Mouse (Mus musculus): ENCODE results near the gene Copz2.
"Not testable (repeated sequence)": the region's sequence is repeated elsewhere in the genome, so short reads cannot be mapped to it uniquely, and the experiment has no call there.

Copz2 gene

DNA sequence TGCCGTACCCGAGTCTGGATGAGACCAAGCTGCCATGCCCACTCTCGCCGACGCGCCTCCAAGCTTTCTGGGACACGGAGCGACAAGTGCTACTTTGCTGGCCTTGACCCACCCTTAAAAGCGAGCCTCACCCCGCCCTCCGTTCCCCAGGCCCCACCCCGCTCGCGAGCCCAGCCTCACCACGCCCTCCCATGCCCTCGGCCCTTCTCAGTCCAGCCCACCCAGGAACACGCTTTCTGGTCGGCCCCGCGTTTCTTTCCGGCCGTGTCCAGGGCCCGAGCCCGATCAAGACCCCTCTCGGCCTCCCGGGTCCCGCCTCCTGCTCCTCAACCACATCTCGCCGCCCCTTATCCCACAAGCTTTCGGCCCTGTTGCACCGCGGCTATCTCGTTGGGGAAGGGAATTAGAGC is 20.3 kb upstream of the Copz2 start:
- DNase-seq (ENCODE audit: low spot score) = peak; percentile 83

DNA sequence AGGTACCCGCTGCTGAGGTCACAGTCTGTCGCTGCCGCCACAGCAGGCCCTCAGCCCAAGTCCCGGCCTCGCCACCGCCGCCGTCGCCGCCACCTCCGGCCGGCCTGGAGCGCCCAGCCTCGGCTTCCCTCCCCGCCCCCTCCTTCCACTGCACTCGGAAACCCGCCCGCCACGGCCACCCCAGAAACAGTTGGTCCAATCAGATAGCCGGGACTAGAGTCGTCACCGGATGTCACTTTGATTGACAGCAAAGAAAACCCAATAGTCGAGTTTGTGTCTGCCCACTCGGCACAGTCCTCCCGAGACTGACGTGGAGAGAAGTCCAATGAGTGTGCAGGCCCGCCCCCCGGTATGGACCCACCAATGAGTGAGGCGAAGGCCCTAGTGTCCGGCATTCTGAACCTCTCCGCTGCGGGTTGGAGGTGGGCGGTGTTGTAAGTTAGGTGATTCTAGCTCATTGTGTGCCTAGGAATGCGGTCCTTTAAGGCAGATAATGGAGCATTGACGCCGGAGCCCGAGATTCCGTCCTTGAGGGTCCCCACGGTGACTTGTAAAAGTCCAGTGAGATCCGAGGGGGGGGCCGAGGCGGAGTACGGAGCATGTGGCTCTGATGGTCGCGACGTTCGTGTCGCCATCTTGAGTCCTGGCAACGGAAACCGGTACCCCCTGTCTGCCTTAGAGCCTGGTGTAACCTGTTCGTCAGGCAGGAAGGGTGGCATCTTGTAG is 19.7 kb upstream of the Copz2 start, which contains the start of gene Nfe2l1:
Gene Nfe2l1, minus strand, starts transcription at position 156 of the 726 bp plus-strand sequence.
- DNase-seq (ENCODE audit: low spot score) = peak; percentile 99

DNA sequence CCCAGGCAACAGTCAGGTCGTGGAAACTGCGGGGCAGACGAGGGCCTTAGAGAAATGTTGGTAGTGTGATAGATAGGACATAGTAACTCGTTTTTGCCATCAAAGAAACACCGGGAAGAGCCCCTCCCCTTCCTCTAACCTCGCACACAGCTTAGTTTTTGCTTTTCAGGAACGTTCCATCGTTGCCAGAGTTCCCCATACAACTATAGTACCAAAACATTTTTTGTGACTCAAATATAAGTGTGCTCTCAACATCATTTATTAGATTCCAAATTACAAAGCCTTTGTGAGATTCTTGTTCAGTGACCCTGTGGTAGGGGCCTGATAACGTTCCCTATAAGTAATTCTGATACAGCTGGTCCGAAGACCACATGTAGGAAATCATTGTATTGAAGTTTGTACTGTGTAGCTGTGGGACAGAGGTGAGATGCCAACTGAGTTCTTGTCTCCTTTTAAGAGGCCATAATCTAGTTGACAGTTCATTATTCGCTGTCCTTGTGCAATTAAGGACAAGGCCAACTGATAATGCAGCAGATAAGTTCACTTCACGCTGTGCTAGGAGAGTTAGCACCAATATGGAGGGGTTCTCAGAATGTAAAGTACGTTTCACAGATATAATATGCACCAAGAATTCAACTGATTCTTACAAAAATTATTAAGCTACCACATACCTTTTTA is 19.0 kb upstream of the Copz2 start:
- no peak for DNase-seq (ENCODE audit: low spot score)

DNA sequence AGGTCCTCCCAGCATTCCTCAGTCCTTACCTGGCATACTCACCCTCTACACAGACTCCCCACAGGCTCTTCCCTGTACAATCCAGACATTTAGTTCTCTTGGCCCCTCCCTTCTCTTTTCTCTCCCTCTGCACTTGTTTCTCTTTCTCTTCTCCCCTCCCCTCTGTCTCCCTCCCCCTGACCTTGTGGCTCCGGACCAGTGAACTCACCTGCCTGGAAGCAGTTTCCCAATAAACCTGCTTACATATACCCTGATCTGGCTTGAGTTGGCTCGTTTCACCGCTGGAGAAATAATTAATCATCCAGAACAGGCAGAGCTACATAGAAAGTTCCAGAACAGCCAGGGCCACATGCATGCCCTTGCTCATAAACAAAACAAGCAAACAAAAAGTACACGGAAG is 18.2 kb upstream of the Copz2 start:
- no peak for DNase-seq (ENCODE audit: low spot score)

DNA sequence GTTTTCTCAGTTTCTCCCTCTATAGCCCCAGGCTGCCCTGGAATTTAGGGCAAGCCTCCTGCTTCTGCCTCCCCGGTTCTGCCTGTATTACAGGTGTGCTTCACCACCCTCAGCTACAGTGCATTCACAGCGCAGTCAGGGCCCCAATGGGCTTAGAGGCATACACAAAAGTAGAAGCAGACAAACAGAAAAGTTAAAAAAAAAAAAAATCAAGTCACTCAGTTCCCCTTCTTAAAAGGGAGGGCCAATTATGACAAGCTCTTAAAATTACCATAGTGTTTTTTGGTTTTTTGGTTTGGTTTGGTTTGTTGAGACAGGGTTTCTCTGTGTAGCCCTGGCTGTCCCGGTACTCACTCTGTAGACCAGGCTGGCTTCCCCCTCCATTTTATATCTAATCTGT is 17.1 kb upstream of the Copz2 start:
- no peak for DNase-seq (ENCODE audit: low spot score)

DNA sequence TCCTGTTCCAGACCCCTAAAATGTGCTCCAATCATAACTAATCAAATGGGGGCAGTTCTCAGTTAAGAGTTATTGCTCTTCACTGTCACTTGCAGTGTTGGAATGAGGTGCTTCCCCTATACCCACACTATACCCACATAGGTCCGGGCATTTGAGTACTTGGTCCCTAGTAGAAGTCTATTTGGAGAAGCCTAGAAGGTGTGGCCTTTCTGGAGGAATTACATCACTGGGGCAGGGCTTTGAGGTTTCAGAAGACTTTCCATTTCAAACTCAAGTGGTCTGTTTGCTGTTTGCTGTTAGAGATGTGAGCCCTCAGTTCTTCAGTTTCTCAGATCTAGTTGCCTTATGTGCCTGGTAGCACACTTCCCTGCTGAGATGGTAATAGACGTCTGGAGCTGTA is 16.7 kb upstream of the Copz2 start:
- no peak for DNase-seq (ENCODE audit: low spot score)

DNA sequence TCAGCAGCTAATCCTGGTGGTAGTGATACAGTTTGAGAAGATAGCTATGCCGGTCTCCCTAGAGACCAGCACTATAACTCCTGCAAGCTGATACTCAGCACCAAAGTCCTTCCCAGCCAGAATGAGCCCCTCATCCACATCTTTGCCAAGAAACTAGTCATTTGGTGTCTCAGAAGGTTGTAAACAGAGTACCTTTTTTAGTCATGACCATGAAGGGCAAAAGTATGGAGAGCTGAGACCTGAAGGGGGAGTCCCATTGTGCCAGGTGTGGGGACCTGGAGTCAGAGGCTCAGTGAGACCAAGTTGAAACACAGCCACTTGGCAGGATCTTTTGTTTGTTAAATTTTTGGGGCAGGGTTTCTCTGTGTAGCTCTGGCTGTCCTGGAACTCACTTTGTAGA is 15.5 kb upstream of the Copz2 start:
- DNase-seq (ENCODE audit: low spot score) = no peak

DNA sequence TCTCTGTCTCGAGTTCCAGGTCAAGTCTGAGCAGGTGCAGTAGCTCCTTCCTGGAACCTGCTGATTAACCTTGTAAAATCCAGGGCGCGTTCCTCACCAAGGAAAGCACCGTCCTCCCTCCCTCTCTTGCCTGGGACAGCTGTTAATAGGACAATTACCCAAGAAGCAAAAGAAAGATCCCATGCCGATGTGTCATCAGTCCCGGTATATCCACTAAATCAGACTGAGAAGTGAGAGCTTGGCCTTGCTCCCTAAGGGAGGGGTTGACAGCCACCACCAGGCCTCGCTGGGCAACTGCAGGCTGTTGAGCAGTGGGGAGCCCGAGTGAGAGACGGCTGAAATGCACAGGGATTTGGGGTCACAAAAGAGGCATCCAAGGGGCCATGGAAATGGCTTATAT is 12.4 kb upstream of the Copz2 start:
- DNase-seq (ENCODE audit: low spot score) = no peak

DNA sequence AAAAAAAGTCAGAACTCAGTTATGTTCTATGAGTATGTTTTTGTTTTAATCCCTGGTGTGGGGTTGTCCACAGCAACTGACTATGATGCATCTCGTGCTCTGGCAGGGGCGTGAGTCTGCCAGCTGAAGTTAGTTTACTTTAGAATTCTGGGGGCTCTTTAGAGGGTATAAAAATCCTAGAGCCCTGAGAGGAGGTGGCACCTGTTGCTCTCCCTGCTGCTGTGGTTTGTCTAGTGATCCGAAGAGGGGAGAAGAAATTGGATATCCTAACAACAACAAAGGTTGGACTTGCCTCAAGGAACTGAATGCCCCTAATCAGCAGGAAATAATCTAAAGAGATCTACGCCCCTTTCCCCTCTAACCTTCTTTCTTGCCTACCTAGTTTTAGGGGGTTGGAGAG is 11.3 kb upstream of the Copz2 start:
- DNase-seq (ENCODE audit: low spot score) = no peak

DNA sequence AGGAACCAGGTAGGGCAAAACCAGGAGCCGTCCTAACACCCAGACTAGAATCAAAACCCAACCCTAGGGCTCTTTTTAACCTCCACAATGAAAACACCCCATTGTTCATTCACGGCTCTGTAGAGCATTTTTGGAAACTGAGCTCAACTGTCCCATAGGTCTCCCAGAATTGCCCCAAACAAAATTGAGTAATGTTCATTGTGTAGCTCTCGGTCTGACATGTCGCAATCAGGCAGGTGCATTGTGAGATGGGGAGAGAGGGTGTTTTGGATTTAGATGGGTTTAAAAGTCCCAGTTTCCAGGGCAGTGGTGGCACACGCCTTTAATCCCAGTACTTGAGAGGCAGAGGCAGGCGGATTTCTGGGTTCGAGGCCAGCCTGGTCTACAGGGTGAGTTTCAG is 10.2 kb upstream of the Copz2 start:
- no peak for DNase-seq (ENCODE audit: low spot score)

DNA sequence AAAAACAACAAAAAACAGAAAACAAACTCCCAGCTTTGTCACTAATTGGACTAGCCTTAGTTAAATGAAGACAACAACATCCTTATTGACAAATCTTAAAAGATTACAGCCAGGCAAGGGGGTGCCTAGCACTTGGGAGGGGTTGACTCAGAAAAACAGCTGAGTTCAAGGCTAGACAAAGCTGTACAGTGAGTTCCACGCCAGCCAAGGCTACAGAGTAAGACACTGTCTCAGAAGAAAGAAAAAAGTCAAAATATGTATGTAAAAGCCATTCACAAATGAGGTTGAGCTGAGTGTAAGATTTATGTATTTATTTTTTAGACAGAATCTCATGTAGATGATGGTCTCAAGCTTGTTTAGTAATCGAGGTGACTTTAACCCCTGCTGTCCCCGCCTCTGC is 9.8 kb upstream of the Copz2 start:
- no peak for DNase-seq (ENCODE audit: low spot score)

DNA sequence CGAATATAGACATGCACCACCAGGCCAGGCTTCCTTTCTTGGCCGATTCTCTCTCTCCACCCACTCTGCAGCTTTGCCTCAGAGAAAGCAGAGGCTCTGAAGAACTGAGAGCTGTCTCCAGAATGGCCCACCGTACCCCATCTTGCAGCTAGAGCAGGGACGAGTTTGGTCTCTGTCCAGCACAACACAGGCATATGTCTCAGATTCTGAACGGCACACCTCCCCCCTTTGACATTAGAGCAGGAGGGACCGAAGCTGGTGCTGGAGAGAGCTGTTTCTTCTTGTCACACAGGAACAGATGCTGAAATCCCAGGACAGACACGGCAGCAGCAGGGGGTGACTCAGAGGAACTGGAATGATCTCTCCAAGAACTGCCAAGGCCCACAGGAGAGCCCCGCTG is 9.4 kb upstream of the Copz2 start:
- DNase-seq (ENCODE audit: low spot score) = no peak

DNA sequence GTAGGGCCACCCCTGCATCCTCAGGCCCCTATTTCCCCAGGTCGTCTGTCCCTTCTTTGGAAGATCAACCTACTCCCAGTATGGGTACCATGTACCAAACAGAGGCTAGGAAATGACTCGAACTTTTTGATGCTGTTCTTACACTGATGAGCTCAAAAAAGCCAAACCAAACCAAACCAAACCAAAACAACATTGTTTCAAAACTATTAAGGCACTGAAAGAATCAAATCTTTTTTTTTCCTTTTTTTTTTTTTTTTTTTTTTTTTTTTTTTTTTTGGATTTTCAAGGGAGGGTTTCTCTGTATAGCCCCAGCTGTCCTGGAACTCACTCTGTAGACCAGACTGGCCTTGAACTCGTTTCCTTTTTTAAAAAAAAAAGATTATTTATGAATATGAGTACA is 6.0 kb upstream of the Copz2 start:
- DNase-seq (ENCODE audit: low spot score) = no peak

DNA sequence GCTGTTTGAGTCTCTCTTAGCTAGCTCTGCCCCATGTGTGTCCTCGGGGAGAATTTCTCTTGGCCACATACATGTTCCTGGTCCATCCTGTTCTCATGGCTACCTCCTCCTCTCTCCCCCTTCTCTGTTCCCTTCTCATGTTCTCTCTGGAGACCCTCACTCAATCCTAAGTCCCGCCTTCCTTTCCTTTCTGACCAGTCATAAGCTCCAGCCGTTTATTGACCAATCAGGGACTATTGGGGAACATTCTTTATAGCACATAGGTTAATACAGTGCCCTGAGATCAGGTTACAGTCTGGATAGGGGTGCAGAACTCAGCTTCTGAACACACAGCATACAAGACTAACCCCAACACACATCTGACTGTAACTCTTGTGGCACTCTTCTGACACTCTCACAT is 2.4 kb upstream of the Copz2 start:
- DNase-seq (ENCODE audit: low spot score) = peak; percentile 77

DNA sequence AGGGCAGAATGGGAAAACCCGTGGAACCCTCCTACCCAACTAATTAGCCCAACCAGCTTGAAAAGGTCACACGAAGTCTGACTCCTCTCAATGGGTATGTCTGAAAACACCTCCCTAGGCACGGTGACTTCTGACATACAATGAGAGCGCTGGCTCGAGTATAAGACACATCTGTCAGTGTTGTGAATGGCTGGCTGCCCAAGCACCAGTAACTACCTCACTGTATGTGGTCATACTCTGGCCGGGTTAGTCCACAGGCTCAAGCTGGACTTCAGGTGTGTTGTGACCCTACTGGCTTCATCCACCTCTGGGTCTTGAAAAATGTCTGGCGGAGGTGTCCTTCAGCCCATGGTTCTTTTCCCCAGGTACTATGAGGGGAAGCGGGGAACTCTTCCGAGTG is 976 bp upstream of the Copz2 start:
- no peak for DNase-seq (ENCODE audit: low spot score)

DNA sequence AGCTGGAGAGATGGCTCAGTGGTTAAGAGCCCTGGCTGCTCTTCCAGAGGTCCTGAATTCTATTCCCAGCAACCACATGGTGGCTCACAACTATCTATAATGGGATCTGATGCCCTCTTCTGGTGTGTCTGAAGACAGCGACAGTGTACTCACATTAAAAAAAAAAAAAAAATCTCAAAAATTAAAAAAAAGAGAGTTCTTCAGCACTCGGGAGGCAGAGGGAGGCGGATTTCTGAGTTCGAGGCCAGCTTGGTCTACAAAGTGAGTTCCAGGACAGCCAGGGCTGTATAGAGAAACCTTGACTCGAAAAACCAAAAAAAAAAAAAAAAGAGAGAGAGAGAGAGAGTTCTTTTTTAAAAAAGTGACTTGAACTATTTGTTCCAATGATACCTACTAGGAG is 525 bp upstream of the Copz2 start:
- not testable (repeated sequence) for DNase-seq (ENCODE audit: low spot score)

DNA sequence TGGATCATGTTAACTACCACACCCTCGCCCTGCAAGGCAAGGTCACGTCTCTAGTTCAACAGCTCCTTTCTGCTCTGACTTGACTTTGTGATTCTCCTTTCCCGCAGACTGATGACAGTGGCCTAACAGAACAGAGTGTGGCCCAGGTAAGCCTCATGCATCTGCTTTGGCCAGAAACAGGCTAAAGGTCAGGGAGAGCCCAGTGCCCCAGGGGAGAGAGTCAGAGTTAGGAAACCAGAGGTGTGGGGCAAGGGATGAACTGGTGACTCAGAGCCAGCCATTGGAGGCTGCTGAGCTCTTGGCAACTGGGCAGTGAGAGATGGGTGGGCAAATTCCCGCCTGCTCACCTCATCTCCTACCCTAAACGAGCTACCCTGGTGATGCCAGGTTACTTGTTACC is 7.8 kb downstream of the Copz2 start:
- DNase-seq (ENCODE audit: low spot score) = no peak

DNA sequence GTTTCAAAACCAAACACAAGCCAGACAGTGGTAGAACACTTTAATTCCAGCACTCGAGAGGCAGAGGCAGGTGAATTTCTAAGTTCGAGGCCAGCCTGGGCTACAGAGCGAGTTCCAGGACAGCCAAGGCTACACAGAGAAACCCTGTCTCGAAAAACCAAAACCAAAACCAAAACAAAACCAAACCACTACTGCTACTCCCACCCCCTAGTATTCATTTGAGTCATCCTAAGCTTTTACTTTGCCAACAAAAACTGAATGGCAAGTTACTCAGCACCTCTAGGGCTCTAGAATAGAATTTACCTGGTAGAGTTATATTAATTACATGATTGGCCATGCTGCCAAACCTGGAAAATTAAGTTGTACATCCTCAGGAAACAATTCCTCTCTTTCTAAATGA is 10.0 kb downstream of the Copz2 start:
- no peak for DNase-seq (ENCODE audit: low spot score)

DNA sequence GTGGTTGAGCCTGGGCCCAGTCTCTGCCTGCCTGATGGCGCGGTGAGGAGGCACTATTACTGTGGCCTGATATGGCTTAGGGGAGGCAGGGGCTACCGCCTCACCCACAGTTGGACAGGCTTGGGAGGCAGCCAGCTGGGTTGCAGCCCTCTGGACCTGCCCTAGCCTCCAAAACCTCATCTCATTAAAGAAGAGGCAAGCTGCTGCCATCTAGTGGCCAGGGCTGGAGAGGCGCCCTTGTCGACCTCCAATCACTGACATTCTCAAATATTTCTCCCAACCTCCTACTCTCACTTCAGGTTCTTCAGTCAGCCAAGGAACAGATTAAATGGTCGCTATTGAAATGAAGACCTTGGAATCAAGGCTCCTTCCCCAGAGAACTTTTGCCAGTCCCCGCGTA is 10.9 kb downstream of the Copz2 start:
- DNase-seq (ENCODE audit: low spot score) = peak; percentile 93

DNA sequence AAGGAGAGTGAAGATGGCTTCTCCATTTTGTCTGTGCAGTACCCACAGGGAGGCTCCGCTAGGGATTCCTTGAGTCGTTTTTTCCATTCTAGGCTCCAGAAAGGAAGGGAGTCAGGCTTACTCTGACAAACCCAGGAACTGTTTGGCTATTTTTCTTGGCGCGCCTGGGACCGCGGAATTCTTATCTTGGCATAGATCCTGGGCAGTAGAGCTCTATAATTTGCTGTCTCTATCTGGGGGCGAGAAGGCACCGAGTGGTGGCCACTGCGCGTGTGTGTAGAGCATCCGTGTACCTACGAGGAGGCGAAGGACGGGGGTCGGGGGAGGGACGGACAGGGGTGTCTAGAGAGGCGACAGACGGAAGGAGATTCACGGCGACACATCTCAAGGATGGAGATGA is 11.8 kb downstream of the Copz2 start:
- peak; percentile 37 for DNase-seq (ENCODE audit: low spot score)

DNA sequence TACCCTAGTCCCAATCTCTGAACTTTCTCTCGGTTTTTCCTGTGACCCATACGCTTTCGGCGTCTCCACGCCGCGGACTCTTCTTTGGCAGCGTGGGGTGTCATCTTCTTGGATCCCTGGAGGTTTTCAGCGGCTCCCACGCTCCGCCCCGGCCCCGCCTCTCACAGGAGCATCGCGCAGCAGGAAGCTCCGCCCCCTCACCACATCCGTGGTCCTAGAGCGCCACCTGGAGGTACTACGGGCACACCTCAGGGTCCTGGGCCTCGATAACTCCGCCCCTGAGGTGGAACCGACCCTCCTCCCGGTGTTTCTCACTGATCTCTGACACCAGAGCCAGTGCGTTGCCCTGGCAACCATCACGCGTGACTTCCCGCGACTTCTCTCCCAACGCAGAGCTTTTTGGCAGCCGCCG is 12.2 kb downstream of the Copz2 start:
- DNase-seq (ENCODE audit: low spot score) = peak; percentile 98

DNA sequence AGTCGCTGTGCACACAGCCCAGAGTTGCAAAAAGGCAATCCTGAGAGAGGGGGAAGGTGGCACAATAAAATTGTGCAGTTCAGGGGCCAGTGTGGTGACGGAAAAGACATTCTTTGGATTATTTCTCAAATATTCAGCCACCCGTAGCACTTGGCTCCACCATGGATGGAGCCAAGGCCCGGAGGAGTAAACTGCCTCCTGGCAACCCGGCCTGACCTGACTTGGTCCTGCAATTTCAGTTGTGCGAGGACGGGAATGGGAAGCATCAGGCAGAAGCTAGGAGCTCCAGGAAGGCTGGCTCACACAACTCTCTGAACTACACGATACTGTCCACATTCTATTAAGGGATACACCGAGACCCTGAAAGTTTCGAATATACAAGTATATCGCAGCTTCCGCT is 12.9 kb downstream of the Copz2 start:
- no peak for DNase-seq (ENCODE audit: low spot score)

DNA sequence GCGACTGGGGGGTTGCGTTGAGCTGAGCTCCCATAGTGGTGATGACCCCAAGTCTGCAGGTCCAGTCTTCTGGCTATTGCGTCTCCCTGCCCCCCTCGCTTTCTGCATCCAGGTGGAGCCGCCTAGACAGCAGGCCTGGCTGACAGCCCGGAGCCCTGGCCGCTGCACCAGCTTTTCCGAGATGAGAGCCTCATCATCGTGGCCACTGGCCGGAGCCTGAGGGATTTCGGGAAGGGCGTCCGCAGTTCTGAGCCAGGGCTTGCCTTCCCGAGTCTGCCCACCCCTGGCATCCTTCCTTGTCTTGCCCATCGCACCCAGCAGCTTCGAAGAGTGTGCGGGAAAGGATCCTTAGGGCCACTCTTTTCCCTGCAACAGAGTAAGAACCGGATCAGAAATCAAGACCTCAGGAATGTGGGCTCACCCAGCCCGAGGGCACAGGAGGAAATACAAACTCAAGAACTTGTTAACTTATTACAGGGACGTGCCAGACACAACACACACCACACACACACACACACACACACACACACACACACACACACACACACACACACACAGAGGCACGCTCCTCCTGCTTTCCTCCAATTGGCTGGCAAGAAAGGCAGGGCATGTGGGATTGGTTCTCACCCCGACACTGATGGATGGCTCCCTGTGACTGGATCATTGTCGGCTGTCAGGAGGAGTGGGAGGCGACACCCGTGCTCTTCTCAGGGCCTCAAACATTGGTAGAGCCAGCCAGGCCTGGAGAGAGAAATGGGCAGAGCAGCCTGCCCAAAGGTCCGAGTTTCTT is 13.7 kb downstream of the Copz2 start:
- DNase-seq (ENCODE audit: low spot score) = peak; percentile 88

All from embryo, embryonic 10.5 days (tissue).